Mouse (Mus musculus) C2C12 (cell line): ENCODE data around the gene Sirt2.

Experiments
- CEBPB ChIP-seq: IDR thresholded peaks from one replicate; pipeline ENCODE4 v1.6.1; 2011; ENCODE audit warnings: low read depth, mild to moderate bottlenecking, control low read depth, moderate library complexity
- CTCF ChIP-seq: IDR thresholded peaks from one replicate; pipeline ENCODE4 v1.5.1; 2011; ENCODE audit not compliant: control insufficient read depth, insufficient read depth, insufficient read length
- MAX ChIP-seq: IDR thresholded peaks from one replicate; pipeline ENCODE4 v1.6.1; 2011; ENCODE audit warnings: mild to moderate bottlenecking, control low read depth
- MYOD1 ChIP-seq: IDR thresholded peaks from one replicate; pipeline ENCODE4 v1.6.1; 2011; ENCODE audit warnings: low read depth; ENCODE audit not compliant: control insufficient read depth, insufficient read length
- MYOG ChIP-seq: IDR thresholded peaks from one replicate; pipeline ENCODE4 v1.6.1; 2011; ENCODE audit not compliant: control insufficient read depth, insufficient read length; ENCODE audit errors: extremely low read depth
- USF1 ChIP-seq: IDR thresholded peaks from one replicate; pipeline ENCODE4 v1.6.1; 2011; ENCODE audit warnings: low read depth, mild to moderate bottlenecking, control low read depth, moderate library complexity

DNA sequence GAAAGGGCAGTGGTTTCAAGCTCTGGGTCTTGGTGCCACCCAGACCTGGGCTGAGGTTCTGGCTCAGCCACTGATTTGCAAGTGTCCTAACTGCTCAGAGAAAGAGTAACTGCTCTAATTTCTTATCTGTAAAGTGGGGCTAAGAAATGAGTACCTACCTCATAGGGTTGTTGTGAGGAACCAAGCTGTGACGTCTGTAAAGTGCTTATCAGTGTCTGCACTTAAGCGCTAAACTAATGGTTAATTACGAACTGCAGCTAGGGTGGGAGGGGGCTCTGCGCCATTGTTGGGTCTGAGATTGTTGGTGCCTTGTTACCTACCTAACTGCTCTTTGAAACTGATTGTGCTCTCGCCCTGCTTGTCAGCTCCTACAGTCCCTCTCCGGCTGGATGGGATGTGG, 51.0 kb downstream of the Sirt2 start:
- TF ChIP-seq MAX, result no peak
- TF ChIP-seq CTCF, result no peak
- no peak for TF ChIP-seq CEBPB
- no peak for TF ChIP-seq MYOG
- TF ChIP-seq USF1, result no peak
- no peak for TF ChIP-seq MYOD1
